Mouse (Mus musculus): ENCODE results near the gene Fam243.
A peak's percentile ranks its signal among the peaks of the same experiment; 100 is the strongest.

Fam243 gene

DNA sequence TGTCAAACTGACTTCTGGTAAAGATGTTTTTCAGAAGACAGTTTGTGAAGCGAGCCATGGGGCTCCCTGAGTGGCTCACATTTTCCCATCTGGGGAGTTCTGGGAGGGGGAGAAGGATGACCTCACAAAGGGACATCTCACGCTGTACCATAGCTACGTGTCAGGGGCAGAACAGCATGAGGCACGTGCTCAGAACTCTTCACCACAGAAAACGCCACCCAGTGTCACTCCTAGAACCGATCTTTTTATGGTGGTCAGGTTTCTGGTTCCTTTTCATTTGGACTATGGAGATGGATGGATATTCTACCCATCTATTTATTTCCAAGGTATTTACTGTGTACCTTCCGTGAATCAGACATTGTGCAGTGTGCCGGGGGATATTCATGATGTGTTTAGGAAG lies at the start of gene Fam243:
Fam243 (minus strand) TSS at position 101 of the 400 bp plus-strand sequence.
- no peak for DNase-seq (ENCODE audit: low read depth)

DNA sequence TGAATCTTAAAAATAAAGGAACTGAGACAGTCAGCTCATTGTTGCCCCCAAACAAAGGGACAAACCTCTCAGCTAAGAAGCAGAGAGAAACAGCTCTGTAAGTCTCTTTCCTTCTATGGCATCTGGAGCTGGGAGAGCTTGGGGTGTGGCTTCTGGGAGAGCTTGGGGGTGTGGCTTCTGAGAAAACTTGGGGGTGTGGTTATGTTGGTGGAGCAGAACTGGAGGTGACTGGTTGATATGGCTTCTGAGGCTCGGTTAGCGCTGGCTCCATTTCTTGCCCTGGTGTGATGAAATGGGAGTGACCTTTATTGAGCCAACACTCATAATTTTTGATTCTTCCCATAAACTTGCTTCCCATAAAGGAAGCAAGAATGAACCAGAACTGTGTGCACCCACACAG lies 48.0 kb upstream of the Fam243 start:
- peak; percentile 82 for DNase-seq (ENCODE audit: low read depth)

DNA sequence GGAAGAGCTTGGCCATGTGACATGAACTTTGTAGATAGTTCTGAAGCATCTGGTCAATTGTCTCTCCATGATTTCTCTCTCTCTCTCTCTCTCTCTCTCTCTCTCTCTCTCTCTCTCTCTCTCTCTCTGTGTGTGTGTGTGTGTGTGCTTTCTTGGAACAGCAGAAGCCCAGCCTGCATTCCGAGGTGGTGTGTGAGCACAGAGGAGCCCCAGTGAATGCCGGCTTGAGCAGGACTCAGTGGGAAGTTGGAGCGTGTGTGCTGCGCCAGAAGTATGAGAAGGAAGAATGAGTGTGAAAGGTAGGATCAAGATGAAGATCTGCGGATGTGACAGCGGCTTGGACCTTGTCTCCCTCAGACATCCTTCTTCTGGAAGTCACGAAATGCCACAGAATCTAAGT lies 44.2 kb upstream of the Fam243 start:
- DNase-seq (ENCODE audit: low read depth): no peak

DNA sequence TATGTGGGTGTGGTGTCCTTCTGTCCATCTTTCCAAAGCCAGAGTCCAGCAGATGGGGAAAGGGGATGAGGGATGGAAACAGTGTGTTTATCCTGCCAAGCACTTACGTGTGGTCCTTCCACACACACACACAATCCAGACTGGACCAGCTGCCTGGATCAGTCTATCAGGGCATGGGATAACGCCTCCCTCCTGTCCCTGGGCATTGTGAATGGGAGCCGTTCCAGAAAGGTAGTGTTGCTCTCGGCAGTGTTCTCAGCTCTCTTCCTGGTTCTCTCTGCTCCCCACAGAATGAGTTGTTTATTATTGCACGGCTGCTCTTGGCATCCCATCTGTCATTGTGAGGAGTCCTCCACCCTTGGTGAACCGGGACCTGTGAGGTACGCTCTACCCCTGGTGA lies 39.5 kb upstream of the Fam243 start:
- DNase-seq (ENCODE audit: low read depth): no peak

DNA sequence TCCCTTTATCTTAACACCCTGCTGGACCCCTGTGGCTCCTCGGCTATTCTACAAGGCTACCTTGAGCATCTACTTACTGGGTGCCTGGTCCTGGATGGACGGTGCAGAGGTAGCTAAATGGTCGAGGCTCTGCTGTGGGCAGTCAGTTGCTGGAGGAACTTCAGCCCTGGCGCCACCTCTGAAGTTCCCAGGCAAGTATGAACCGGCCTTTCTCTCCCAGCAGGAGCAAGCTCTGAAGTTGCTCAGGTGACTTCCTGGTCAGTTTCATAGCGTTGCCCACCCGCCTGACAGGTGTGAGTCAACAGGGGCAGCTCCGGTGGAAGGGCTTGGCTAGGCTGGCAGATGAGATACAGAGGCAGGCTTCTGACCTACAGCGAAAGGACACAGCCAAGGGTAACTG lies 38.0 kb upstream of the Fam243 start, which contains the start of gene Kcne1:
Kcne1 (minus strand) TSS at position 240 of the 400 bp plus-strand sequence.
- DNase-seq (ENCODE audit: low read depth): no peak

DNA sequence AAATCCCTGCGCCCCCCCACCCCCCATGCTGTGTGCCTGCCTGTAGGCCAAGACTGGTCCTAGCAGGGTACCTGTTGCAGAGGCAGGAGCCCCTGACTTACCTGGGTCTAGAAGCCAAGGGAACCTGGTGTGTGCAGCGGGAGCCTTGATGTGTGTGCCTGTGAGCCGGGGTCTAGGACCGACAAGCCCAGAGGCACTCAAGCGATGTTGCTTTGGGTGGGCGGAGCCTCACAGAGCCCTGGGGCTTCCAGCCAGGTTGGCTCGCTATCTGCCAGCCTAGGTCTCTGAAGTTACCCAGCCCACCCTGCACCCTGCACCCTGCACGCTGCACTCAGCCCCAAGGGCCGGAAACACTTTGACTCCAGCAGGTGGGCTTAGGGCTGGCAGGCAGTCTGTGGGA lies 37.5 kb upstream of the Fam243 start:
- no peak for DNase-seq (ENCODE audit: low read depth)

DNA sequence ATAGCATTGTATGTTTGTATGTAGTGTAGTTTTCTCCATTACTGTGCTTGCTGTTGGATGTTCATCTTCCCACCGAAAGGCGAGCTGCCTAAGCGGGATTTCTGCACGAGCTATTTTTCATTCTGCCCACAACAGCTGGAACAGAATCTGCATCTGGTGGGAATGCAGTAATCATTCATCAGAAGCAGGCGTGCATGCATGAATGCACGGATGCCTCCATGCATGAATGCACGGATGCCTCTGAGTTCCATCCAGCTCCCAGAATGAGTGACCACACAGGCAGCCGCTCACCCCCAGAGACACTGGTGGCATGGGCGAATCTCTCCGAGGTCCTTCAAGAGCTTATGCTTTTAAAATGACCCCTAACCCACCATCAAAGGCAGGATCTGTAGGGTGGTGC lies 36.3 kb upstream of the Fam243 start:
- no peak for DNase-seq (ENCODE audit: low read depth)

DNA sequence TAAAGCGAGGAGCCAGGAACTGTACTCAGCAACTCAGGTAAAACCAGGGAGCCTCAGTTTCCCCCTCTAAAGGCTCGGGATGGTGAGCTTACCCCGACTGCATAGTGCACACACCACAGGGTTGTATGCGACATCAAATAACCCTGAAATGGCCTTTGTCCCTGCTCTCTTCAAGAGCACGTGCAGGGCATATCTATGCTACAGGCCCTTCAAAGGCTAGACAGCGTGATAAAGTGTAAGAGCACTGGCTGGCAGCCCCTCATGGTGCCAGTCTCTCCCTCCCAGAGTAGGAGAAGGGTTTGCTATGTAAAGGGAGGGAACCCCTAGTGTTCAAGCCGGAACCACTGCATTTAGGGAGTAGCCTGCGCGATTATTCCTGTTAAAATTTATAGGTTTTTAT lies 35.8 kb upstream of the Fam243 start:
- no peak for DNase-seq (ENCODE audit: low read depth)

DNA sequence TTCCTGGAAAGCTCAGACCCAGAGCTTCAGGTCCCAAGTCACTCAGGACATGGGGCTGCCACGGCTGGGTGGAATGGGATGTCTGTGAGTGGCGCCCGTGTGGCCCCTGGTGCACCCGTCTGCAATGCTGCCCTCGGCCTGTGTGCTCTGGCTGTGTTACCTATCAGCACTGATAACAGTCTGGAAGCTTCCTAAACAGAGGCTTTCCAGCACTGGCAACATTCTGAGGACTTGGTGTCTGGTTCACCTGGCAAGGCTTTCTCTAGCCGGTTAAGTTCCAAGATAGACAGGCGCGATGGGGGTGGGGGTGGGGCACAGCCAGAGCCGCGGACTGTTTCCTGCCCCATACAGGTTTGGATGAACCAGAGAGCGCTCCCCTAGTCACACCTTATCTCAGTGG lies 34.7 kb upstream of the Fam243 start:
- no peak for DNase-seq (ENCODE audit: low read depth)

DNA sequence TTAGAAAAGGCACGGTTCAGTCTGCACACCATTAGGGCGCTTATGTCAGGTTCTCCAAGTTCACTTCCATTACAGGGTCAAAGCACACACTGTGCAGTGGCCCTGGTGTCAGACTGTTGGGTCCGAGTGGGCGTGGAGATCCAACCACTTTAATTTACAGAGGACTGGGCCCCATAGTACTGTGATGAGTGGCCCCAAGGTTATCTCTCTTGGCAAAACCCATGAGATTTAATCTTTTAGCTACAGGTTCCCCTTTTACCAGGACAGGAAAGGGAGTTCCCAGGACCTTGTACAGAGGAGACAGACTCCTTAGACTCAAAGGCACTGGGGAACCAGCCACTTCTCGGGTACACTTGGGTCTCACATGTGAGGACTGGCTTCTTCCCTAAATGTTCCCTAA lies 34.1 kb upstream of the Fam243 start:
- DNase-seq (ENCODE audit: low read depth): no peak

DNA sequence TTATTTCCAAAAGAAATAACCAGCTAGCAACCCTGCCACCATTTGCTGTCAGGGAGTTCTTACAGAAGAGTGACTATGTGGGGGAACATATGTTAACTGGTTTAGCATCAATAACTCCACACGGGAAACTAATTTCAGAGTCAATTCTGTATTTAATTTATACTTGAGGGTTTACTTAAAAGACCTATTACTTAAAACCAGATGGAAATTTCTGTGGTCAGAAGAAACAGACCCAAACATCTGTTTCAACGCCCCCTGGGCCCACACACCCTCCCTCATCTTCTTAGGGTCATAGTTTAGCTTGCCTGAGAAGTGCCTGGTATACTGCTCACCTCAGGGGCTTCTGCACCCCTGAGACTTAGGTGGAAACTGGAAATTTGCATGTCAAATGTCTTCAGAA lies 32.7 kb upstream of the Fam243 start:
- no peak for DNase-seq (ENCODE audit: low read depth)

DNA sequence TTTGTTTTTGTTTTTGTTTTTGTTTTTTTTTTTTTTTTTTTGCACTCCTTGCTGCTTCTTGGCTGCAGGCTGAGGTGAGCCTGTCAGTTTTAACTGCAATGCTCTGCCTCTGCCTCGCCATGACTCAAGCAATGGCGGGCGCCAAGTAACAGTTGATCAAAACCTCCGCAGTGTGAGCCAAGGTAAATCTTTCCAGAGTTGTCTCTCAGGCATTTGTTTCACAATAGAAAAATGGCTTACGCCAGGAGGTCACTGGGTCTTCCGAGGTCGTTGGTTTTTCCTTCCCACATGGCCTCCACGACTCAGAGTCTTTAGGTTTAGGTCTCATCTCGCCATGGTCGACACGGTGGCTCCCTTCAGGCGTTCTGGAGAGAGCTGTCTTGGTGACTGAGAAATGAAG lies 32.1 kb upstream of the Fam243 start:
- DNase-seq (ENCODE audit: low read depth): no peak

DNA sequence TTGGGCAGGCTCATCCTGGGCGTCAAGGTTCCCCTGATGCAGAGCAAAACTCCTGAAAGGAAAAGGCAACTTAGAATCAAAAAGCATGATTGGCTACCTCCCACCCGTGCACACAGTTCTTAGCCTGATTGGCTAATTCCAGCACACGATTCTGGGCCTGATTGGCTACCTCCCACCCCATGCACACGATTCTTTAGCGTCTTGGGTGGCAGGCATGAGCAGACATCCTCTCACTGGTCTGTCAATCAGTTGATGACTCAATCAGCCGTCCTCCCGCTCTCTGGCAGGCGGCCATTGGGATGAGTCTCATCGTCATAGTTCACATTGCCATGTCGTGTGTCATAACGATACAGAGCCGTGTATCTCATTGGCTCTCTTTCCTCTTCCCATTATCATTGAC lies 27.7 kb upstream of the Fam243 start:
- no peak for DNase-seq (ENCODE audit: low read depth)

DNA sequence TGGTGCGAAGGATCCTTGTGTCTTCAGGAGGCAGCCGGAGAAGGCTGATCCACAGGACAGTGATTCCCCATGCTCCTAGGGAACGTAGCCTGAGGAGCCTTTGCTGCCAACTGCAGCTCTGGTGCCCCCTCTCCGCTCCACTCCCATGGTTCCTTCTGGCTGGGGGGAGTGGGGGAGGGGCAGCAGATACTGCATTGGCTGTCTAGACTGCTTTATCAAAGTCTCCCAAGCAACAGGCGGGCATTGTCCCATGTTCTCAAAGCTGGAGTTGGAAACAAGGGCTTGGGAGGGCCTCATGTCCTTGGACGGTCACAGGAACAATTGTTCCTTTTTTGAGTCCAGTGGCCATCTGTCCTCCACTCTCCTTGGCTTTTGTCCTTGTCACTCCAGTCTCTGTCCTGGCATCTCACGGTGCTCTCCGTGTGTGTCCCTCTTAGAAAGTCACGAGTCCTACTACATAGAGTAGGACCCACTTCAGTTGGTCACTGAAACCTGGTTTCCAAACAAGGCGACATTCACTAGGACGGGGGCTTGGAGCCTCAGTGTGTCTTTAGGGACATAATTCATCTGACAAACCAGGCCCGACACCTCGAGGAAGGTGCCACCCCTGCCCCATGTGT lies 25.2 kb upstream of the Fam243 start:
- no peak for DNase-seq (ENCODE audit: low read depth)

DNA sequence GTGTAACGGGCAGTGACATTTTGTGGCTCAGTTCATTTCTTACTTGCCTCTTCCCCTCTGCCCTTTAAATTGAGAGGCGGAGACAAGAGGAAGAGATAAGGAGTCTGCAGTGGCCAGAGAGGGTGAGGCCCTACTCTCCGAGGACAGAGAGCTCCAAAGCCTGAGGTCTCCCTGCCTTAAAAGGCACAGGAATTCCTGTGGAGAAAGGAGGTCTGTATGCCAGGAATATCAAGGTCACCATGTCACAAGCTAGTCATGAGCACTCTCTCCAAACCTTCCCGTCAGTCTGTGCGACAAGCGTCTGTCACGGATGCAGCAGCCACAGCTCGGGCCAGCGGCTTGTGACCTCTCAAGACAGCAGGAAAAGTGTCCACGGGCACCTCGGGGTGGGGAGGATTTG lies 23.9 kb upstream of the Fam243 start:
- no peak for DNase-seq (ENCODE audit: low read depth)

DNA sequence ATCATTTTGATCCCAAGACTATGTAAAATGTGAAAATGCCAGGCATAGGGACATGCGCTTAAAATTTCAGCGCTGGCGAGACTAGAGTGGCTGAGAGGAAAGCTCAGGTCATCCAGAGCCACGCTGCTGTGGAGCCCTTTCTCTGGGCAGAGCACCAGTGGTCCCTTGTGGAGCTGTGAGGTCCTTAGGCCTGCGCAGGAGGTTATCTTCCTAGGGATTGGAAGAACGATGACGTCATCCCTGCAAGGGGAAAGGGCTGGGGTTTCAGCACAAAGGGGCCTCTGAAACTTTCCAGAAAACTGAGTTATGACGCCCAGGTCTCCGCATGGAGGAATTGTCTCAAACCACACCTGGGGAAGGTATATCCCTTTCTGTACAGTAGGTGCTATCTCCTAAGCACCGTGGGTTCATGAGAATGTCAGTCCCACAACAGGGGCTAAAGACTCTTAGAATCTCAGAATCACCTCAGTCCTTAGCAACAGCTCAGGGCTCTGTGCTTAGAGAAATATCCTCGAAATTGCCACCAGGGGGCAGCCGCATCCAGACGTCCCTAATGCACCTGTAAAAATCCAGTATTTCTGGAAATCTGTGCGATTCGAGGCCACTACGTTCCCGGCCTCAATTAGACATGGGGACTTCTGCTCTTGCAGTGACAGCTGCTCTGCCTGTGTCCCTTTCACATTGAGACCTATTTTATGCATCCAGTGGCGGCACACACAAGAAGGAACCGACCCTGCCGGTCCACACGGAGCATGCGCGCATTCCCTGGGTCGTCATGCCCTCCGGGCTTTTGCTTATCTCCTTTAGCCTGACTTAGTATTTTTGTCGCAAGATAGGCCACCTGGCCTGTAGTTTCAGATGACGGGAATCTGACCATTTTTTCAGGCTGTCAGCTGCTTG lies 19.6 kb upstream of the Fam243 start:
- peak; percentile 77 for DNase-seq (ENCODE audit: low read depth)

DNA sequence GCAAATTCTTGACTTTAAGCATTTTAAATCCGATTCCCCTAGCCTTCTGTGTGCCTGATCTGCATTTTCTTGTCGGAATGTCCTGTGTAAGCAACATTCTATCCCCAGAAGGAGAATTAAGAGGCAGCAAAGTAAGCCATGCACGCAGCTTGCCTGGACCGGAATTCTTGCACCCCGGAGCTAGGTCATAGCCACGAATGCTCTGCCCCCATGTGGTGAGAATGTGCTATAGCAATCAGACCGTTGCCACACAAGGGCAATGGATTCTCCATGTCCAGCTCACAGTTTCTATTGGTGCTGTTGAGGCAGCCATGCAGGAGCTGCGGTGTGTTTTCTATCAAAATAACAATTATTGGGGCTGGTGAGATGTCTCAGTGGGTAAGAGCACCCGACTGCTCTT lies 15.0 kb upstream of the Fam243 start:
- DNase-seq (ENCODE audit: low read depth): peak; percentile 56

DNA sequence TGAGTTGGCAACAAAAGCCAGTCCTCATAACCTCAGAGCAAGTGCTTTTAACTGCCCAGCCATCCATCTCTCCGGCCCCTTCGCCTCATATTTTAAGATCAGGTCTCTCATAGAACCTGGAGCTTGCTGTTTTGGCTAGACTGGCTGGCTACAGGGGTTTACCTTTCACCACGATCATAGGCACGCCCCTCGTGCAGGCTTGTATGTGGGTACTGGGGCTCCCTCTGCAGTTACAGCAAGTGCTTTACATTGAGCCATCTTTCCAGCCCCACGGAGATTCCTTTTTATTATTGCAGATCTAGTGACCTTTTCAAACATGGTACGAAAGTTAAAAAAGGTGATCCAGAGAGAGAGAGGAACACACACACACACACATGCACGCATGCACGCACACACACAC lies 13.4 kb upstream of the Fam243 start:
- DNase-seq (ENCODE audit: low read depth): no peak

DNA sequence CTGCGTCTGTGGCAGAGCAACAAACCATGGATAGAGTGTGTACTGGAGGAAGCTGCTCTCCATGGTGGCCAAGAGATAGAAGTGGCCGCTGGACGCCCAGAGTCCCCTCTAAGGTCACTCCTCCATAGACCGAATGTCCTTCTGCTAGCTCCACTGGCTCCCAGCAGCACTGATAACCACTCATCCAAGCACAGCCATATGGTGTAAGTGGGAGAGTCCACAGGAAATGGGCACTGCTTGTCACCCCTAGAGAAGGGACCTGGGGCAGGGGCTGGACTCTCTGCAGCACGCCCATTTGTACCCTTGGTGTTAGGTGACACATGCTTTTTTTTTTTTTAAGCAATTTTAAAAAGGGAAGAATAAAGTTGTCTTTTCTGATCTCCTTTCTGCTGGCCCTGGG lies 9.7 kb upstream of the Fam243 start:
- no peak for DNase-seq (ENCODE audit: low read depth)

DNA sequence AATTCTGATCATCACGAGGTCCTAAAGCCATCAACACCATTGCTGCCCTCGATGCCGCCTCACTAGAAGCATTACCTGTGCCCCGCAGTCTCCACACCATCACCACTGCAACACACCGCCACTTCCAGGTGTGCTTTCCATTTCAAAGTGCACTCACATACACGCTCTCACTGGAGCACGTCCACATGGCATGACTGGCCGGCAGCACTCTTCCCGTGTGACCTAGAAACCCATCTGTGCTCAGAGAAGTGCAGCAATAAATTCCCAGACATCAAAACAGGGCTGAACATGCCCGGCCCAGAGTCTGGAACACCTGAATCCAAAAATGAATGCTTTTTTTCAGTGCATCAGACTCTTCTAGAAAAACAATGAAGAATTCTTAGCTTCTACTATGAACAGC lies 6.7 kb upstream of the Fam243 start:
- no peak for DNase-seq (ENCODE audit: low read depth)

DNA sequence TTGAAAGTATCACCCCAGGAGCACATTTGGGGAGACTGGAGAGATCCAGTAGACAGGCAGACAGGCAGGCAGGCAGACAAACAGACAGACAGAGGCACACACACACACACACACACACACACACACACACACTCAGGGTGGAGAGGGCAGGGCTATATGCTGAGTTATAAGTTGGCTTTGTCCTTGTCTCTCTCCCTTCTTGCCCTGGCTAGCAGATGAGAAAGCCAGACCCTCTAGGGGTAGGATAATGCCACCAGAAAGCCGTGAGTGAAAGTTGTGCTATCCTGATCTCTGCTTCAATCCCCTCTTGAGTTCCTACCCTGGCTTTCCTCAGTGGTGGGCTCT lies 3.8 kb upstream of the Fam243 start:
- DNase-seq (ENCODE audit: low read depth): no peak

DNA sequence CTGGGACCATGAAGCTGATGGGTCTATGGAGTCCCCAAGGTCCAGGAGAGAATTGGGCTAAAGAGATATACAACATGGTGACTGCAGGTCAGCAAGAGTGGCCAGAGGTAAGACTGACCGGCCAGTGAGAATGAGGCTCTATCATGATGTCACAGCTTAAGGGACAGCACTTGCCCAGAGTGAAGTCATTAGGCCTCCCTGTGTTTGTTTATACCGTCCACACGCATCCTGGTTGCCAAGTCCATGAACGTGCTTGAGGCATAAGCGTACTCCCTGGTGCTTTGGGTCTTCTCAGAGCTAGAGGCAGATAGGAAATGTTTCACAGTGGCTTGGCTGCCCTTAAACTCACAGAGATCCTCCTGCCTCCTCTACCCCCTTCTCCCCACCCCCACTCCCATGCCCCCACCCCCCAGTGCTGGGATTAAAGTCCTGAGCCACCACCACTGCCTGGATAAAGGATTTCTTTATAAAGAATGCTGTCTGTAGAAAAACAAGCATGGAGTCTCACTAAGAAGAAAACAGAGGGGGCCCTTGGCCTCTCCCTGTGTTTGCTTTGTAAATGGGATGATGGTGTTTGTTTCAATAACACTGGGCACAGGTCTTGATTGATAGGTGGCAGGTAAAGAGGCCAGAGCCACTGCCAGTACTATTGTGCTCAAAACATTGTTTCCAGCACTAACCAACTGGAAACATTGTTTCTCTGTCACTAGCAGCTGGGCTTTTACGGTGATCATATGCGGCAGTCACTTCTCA lies 3.2 kb upstream of the Fam243 start:
- DNase-seq (ENCODE audit: low read depth): no peak

DNA sequence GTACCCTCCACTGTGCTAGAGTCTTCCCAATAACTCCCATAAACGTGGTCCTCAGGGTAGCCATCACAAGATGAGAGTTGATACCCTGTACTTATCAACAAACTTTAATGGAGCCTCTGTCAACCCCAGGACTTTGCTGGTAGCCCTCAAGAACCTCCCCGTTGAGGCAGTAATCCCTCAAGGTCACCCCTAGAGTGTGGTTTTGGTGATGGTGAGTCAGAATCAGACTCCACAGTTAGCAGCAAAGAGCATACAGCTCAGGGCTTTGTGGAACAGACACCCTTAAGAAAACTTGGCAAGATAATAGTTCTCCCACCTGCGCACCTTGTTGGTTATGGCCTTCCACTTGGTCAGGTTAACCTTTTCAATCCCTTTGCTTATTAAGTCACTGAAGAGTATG lies 880 bp downstream of the Fam243 start:
- DNase-seq (ENCODE audit: low read depth): no peak
